Mouse (Mus musculus): Measurements from ENCODE around the gene Gm49601.

Gene Gm49601

DNA sequence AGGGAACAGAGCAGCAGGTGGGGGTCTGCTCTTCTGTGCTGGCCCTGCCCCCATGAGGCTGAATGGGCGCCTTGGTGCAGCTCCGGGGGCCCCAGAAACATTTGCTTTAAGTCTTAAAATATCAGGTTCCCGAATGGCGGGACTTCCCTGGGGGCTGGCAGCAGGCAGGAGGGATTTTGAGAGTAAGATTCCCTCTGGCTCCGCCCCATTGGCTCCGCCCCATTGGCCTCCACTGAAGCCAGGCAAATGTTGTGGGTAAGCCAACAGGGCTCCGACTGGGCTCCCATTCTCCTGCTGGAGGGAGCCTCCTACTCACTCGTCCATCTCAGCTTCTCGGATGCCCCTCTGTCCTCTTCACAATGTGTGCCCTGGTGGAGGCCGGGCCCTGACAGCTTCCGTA, 18.0 kb downstream of the Gm49601 start:
- DNase-seq (ENCODE audit: low read depth, low spot score) = no peak

DNA sequence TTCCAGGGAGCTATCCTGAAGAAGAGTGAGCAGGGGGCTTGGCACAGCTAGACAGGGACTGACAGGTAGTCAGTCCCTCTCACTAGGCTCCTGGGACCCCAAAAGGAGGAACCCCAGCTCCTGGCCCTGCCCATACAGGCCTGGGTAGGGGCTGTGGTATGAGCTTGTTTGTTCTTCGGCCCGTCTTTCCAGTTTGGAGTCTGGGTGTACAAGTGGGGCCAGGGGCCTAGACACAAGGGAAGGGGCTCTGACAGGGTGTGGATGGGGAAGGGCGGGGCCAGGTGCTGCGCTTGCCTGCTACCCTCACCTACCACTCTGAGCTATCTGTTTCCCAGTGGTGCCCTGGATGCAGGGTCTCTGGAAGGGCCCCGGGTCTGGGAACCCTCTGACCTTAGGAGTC, 20.5 kb downstream of the Gm49601 start:
- no peak for DNase-seq (ENCODE audit: low read depth, low spot score)

DNA sequence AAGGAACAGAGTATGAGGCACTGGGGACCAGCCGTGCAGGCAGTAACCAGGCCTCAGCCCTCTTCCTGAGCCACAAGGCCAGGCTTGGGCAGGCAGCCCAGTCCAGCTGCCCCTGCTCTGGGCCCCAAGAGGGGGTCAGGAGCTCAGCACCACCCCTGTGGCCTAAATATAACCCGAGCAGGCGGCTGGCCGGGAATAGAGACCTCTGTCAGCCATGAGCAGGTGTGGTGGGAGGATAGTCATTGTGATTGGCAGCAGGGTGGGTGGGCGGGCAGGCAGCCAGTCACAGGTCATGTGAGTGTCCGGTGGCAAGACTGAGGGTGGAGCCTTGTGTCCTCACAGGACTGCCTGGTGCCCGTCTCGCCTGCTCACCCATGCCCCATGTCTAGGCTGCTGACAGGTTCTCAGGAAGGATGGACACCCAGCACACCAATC, 21.9 kb downstream of the Gm49601 start:
- peak; percentile 31 for DNase-seq (ENCODE audit: low read depth, low spot score)

DNA sequence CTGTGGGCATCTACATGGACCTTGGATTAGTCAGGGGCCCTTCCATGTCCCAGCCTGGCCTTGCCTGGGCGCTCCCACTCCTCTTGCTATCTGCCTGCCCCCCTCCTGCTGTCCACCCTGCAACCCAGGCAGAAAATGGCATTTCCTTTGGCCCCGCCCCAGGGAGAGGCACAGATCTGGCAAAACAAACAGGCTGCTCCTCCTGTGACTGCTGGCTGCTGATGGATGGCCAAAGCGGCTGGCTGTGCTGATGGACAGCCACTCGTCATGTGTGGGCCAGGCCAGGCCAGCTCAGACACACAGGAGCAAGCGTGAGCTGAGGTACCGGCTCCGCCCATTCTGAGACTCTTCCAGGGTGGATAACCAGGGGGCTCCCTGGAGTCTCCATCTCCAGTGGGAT, 24.8 kb downstream of the Gm49601 start:
- DNase-seq (ENCODE audit: low read depth, low spot score) = no peak

DNA sequence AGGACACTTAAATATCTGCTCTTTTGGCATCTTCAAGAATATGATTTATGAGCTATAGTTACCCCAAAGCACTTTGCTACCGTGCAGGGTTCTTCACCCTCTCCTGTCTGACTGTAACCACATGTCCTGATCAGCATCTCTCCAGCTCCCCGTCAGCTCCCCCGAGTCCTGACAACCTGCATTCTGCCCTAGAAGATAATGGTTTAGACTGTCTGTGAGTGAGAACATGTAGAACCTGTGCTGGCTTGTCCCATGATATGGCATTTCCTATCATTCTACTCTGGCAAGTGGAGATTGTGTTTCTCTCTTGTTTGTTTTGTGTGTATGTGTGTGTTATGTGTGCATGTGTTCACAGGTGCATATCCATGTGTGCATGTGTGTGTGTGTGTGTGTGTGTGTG, 28.2 kb downstream of the Gm49601 start:
- no peak for DNase-seq (ENCODE audit: low read depth, low spot score)

DNA sequence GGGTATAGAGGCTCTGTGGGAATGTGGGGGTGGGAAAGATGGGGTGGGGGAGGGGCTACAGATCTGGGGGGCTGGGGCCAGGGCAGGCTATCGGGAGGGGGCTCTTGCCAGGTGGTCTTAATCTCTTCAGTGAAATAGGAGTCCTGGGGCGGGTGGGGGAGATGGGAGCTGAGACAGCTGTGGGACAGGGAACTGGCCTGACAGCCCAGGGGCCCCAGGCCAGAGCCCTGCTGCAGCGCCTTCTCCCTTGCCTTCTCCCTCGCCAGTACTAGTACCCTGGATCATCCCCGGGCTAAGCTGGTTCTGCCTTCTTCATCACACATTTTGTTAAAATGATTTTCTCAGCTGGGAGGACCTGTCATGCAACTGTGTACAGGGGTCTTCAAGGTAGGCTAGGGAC, 30.0 kb downstream of the Gm49601 start:
- DNase-seq (ENCODE audit: low read depth, low spot score) = no peak

DNA sequence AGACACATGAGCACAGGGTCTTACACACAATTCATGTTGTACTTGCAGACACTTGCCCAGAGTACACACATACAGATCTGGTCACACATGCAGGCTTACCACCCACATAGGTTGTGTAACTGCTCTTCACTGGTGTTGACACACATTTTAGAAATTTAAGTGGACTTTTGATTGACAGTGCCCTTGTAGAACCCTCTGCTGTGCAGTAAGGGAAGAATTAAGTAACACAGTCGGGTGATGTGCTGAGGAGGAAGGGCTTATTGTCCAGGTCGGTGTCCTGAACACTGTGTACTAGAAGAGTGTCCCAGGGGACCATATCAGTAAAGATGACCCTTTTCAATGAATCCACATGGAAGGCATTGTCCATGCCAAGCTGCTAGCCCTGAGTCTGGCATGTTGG, 32.3 kb downstream of the Gm49601 start:
- no peak for DNase-seq (ENCODE audit: low read depth, low spot score)

DNA sequence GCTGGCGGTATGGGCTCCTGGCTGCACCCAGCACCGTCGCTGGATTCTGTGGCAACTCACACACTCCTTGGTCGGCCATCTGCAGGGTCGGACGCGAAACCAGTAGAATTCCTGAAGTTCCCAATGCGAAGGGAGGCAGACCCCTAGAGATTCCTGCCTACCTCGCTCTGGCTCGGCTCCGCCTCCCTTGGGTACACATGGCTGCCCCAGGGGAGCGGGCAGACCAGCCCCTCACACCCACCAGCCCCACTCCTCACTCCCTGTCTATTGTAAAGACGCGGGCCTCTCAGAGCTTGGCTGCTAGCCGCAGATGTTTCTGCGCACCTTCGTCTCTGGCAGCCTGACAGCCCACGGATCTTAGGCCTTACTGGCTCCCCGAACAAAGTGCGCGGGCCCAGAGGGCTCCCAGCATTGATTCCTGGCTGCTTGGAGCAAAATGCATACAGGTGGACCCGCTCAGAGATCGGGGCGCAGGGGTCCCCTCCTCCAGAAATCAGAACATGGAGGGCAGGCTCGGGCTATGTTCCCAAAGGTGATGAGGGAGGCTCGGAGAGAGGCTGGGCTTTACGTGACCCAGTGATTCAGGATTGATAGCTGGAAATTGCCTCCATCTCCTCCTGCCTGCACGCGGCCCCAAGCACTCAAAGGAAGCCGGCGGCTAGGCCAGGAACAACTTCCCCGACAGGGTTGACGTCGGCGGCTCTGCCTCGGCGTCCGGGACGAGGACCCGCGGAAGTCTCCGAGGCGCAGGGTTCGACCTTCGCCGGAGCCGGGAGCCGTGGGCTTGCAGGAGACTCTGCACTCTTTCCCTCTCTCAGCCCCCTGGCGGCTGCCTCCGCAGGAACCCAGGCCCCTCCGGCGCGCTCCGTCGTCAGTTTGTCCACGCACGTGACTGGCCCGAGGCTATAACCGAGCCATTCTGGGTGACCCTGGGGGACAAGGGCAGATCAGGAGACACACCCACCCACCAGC, 34.9 kb downstream of the Gm49601 start:
- DNase-seq (ENCODE audit: low read depth, low spot score) = no peak

DNA sequence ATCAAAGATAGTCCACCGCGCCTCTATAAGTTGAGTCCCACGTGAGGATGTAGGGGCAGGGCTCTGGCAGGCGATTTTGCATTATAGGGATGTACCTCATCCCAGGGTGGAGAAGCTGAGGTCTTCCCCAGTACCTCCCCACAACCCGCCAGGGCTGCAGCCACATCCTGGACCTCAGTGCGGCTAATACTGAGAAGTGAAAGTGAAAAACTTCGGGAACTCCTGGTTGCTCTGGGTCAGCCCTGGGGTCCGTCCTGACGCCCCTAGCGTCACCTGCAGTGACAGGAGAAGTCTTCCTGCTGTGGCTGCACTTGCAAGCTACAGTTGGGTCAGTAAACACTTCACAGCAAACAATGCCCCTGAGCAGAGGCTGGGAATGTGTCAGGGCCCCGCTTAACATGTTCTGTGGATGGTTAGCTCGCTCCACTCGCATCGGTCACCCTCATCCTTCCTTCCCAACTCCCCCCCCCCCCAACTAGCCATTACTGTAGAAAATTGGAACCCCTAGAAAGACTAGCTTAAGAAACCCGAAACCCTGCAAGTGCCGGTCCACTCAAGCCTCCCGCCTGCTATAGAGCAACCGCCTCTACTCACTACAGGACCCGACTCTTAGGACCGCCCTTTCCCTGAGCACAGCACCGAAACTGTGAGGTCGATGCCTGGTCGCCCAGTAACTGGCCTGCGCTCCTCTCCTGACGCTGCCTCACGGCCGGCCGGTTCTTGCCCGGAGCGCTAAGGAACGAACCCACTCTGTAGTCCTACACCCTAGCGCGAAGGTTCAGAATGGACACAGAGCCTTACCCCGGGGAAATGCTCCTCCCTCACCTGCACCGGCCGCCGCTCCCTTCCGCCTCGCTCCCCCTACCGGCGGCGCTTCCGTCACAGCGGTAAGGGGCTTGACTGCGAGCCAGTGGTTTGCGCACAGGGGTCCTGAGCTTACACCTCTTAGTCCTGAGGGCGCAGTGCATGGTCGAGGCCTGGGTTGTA, 36.1 kb downstream of the Gm49601 start, which contains the start of gene Tbx1:
Gene Tbx1 (minus strand): TSS at position 868 of the 987 bp plus-strand sequence.
- DNase-seq (ENCODE audit: low read depth, low spot score) = no peak

DNA sequence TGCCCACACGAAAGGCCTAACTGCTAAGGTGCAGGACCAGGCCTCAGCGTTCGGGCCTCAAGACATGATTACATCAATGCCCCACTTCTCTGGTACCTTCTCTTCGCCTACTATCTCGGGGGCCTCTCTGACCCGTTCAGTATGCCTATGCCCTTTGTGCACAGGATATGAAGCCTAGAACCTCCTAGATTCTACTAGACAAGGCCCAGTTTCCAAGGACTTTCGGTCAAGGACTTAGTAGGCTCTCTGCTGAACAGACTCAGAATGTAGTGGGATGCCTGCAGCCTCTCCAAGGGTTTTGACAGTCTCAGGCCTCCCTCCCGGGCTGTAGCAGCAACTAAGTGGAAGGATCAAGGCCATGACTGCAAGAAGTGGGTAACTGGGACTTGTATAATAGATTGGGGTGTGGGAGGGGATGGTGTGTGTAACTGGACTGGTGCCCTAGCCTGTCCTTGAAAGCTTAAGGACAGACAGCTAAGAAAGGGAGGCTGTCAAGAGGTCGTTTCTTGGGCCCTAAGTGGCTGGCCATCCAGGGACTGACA, 37.1 kb downstream of the Gm49601 start:
- no peak for DNase-seq (ENCODE audit: low read depth, low spot score)

DNA sequence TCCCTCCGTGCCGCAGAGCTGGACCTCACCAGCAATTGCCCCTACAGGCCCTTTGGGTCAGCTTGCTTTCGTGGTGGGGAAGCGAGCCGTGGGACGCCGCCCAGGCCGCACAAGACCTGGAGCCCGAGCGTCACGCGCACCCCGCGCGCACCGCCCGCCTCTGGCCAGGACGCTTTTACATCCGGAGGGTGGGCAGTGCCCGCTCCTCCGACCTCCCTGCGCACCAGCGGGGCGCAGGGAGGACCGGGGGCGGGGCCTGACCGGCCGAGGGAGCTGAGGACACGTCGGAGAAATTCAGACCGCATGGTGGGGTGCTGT, 37.5 kb downstream of the Gm49601 start:
- no peak for DNase-seq (ENCODE audit: low read depth, low spot score)

DNA sequence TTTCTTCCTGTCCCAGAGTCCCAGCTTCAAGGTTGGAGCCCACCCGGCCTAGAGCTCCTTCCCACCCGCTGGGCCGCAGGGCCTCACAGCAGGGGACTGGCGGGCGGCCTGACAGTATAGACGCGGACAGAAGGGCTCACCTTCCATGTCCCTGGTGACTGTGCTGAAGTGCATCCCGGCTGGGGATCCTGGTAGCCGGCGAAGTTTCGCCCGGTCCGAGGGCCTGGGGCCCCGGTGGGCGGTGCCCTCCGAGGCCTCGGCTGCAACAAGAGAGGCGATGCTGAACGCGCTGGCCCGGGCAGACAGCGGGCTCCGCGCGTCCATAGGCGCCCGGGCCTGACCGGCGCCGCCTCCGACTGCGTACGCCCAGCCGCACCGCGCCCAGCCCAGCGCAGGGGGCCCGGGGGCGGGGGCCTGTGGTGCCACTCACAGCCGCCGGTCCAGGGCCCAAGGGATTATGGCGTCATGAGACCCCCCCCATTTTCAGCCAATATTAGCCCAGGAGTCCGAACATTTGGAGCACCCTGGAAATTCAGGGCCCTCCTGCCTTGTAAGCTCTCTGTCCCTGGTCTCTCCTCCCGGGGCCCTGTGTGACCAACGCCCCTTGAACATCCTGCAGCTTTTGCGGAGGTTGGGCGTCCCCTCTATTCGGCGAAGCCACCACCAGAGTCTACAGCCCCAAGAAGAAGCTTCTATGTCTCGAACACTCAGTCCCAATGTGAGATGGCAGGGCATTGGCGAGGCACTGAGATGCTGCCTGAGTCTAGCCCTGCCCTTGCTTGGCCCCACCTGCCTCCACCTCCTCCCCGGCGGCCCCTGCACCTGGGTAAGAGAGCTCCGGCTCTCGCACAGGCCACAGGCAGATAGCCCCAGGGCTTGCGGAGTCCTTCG, 38.1 kb downstream of the Gm49601 start:
- no peak for DNase-seq (ENCODE audit: low read depth, low spot score)

DNA sequence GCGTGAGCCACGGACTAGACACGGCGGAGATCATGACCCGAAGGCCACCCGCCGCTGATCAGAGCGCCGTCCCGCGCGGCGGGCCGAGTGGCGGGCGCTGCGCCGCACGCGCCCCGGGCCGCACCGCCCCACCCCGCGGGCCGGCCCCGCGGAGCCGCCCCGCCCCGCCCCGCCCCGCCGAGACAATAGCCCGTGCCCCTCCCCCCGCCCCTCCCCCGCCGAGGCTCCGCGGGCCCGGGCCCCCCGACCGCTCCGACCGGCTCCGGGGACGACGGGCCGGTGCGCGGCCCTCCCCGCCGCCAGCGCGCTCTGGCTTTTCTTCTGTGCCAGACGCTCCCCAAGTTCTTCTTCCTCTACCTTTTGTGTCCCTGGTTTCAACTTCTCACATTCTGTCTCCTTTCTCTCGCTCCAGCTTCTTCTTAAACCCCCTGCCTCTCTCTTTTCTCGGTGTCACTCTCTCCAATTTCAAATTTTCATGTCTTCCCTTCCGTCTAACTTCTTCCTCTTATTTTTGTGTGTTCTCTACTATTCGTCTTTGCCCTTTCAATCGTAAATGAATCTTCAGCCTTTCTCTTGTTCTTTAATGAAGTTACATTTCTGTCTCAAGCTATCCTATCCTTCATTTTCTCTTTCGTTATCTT, 39.2 kb downstream of the Gm49601 start:
- DNase-seq (ENCODE audit: low read depth, low spot score) = no peak

DNA sequence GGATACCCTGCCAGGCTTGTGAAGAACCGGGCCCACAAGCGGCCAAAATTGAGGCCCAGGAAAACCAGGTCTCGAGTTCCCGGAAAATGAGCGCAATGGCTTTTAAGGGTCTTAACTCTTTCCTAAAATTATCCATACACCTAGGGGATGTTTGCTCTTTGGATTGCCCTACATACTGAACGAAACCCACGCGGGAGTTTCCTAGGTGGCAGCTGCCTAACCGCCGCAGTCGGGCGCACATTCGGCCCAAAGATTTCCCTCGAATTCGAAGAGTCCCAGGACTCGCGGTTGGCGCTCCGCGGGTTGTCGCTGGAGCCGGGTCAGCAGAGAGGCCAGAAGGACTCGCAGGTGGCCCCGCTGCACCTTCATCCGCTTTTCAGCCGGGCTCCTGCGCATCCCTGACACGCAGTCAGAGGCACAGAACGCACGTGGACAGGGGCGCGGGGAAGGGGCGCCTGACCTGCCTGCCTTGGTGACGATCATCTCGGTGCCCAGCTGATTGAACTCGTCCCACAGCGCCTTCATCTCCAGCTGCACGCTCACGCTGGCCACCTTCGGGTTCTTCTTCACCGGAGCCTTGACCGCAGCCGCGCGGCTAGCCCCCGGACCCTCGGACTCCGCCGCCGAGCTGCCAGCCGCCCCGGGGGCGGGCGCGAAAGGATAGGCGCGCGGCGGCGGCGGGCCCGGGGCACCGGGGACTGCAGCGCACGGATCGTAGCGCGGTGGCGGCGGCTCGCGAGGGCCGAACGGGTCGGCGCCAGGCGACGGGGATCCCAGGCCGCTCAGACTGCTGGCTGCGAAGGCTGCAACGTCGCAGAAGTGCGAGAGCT, 39.9 kb downstream of the Gm49601 start:
- no peak for DNase-seq (ENCODE audit: low read depth, low spot score)

DNA sequence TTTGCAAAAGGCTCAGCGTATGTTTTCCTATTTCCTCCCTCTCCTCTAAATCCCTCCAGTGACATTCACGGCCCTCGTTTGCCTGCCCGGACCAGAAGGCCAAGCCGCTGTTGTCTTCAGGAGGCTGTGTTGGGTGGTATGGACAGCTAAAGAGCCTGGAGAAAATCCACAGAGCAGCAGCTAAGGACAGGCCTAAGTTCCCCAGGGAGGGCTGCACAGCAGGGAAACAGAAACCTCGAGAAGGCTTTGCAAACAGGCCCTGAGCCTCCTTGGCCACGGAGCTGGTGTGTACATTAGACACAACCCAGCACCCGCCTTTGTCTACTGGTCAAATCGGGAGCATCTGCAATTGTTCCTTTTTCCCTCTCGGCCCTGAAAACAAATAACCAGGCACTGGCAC, 40.6 kb downstream of the Gm49601 start:
- no peak for DNase-seq (ENCODE audit: low read depth, low spot score)

DNA sequence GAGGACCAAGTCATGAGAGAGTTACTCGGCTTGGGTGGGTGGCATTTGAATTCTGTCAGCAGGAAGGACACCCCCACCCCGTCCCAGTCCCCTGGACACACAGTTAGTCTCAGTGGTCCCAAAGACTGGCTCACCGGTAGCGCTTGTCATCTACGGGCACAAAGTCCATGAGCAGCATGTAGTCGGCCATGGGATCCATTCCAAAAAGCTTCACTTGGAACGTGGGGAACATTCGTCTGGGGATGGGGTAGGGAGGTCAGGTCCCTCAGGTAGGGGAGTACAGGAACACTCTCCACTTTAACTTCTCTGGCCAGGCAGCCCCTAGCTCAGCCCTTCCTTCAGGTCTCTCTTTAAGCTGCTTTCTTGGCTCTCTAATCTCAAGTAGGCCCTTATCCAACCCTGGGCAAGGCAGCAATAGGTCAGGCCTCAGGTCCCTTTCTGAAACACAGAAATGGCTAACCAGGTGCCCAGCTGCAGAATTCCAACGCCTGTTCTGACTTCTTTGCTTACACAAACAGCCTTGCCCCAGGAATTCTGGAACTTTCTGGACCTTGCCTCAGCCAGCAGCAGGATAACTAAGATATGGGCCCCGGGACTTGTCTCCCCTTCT, 41.2 kb downstream of the Gm49601 start:
- DNase-seq (ENCODE audit: low read depth, low spot score) = no peak

DNA sequence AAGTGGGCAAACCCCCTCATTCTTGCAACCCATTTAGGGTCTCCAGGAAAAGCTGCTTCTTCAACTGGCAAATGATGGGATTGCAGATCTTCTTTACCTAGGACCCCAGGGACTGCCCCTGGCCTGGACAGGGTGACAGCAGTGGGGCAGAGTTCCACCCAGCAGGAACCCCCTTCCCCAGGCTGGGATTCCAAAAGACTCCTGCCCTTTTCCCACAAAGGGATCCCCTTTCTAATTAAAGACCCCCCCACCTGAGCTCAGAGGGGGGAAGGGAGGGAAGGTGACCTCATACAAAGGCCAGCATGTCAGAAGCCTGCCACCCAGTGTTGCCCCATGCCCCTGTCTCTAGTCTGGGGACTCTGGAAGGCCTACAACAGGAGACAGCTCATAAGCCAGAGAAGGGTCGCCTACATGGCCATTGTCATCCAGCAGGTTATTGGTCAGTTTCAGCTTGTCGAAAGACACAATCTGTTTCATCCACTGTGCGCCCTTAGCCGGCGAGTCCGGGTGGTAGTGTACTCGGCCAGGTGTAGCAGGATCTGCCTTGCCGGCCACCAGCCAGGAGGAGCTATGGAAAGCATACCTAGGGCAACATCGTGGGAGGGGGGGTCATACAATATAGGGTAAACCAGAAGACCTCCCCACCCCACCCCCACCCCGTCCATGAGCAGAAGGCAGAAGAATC, 42.4 kb downstream of the Gm49601 start:
- DNase-seq (ENCODE audit: low read depth, low spot score) = no peak

DNA sequence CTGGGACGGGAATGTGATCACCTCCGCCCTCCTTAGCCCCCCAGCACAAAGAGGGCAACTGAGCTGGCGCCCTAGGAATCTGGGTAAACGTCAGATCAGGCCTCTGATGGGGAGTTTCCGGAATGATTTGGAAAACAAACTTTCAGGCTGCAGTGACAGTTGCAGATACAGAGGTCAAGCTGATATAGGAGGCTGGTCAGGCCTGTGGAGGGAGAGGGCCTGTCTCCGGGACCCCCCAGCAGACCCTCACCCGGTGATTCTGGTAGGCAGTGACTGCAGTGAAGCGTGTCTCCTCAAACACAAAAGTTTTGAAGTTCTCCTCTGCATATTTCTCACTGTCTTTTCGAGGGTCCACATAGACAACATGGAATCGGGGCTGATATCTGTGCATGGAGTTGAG, 43.1 kb downstream of the Gm49601 start:
- no peak for DNase-seq (ENCODE audit: low read depth, low spot score)
